Mouse (Mus musculus) kidney, postnatal 14 days (tissue): ENCODE measurements around the gene Vwa7.

Experiments
- DNase-seq: peaks from one replicate; pipeline ENCODE4 v3.0.0; 2022; ENCODE audit warnings: mixed read lengths

Vwa7 gene

GRCm38 (mm10) chr17:35068213-35068914 lies 52.0 kb downstream of the Vwa7 start:
- no peak for DNase-seq

GRCm38 (mm10) chr17:35070556-35071229 lies 54.3 kb downstream of the Vwa7 start:
- DNase-seq = no peak

GRCm38 (mm10) chr17:35071454-35071853 lies 55.1 kb downstream of the Vwa7 start:
- DNase-seq = no peak

DNA sequence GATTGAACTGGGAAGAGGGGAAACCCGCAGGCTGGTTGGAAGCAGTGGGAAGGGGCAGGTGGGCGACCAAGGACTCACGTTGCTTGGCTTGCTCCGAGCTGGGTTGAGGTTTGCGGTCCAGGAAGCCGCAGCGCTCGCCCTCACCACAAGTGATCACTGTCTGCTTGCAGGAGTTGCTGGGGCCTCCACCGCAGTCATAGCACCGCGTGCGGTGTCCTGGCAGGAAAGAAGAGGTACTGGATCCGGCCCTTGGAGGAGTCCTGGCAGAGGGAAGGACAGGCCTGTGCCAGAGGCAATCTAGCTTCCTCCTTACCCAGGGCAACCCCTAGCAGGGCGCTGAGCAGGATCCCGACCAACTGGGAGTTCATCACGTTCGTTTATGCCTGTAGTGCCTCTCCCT lies 57.7 kb downstream of the Vwa7 start:
- no peak for DNase-seq
